Mouse (Mus musculus): ENCODE data around the gene Ak6.

Ak6 gene

GRCm38 (mm10) chr13:100650550-100651438, at the start of gene Ak6, which contains the start of gene Rad17:
Gene Ak6, plus strand, starts transcription at chr13:100650979.
Gene Rad17, minus strand, starts transcription at chr13:100651051.
- DNase-seq: peak; percentile 93 to 99

- DNase-seq: no peak
These were observed 49.7 kb upstream of the Ak6 start for GRCm38 (mm10) chr13:100601034-100601433.

GRCm38 (mm10) chr13:100602239-100602902, 48.4 kb upstream of the Ak6 start:
- DNase-seq: no peak

- no peak for DNase-seq
These were observed 47.6 kb upstream of the Ak6 start for GRCm38 (mm10) chr13:100603031-100603737.

GRCm38 (mm10) chr13:100603738-100604095, 47.1 kb upstream of the Ak6 start:
- no peak for DNase-seq

GRCm38 (mm10) chr13:100605845-100606244, 44.9 kb upstream of the Ak6 start:
- no peak for DNase-seq

GRCm38 (mm10) chr13:100607756-100608155, 43.0 kb upstream of the Ak6 start:
- no peak for DNase-seq

GRCm38 (mm10) chr13:100611266-100611665, 39.5 kb upstream of the Ak6 start:
- DNase-seq: no peak

GRCm38 (mm10) chr13:100612251-100612650, 38.5 kb upstream of the Ak6 start:
- peak; percentile 48 to 62 for DNase-seq

- no peak for DNase-seq
These were observed 37.9 kb upstream of the Ak6 start for GRCm38 (mm10) chr13:100612903-100613302.

- DNase-seq: peak; percentile 77 to 89
These were observed 34.3 kb upstream of the Ak6 start, which contains the start of gene Marveld2 for GRCm38 (mm10) chr13:100616181-100617087. Gene Marveld2, minus strand, starts transcription at chr13:100616971.

- peak; percentile 48 to 58 for DNase-seq
These were observed 33.2 kb upstream of the Ak6 start for GRCm38 (mm10) chr13:100617583-100617982.

- DNase-seq: no peak
These were observed 28.5 kb upstream of the Ak6 start for GRCm38 (mm10) chr13:100622241-100622640.

- no peak for DNase-seq
These were observed 16.6 kb upstream of the Ak6 start for GRCm38 (mm10) chr13:100634106-100634691.

GRCm38 (mm10) chr13:100642471-100643209, 8.1 kb upstream of the Ak6 start:
- DNase-seq: no peak

GRCm38 (mm10) chr13:100648223-100648622, 2.6 kb upstream of the Ak6 start:
- no peak for DNase-seq

GRCm38 (mm10) chr13:100651439-100652186, 834 bp downstream of the Ak6 start, which contains the start of gene Taf9:
Gene Taf9, plus strand, starts transcription at chr13:100651579.
- no peak for DNase-seq

GRCm38 (mm10) chr13:100658091-100658490, 7.3 kb downstream of the Ak6 start:
- no peak for DNase-seq

GRCm38 (mm10) chr13:100659864-100660456, 9.2 kb downstream of the Ak6 start:
- peak; percentile 60 to 69 for DNase-seq

Data from cerebellum, adult 18-20 months (tissue).